Mouse (Mus musculus): Measurements from ENCODE around the gene Bglap. TPM values are rescaled to one million over a fixed set of nuclear protein-coding genes. Genes with fewer than 3 reads are reported as not detected.

The Bglap gene
- polyA plus RNA-seq, 2 experiments, result 0.94 to 3.1 TPM

DNA sequence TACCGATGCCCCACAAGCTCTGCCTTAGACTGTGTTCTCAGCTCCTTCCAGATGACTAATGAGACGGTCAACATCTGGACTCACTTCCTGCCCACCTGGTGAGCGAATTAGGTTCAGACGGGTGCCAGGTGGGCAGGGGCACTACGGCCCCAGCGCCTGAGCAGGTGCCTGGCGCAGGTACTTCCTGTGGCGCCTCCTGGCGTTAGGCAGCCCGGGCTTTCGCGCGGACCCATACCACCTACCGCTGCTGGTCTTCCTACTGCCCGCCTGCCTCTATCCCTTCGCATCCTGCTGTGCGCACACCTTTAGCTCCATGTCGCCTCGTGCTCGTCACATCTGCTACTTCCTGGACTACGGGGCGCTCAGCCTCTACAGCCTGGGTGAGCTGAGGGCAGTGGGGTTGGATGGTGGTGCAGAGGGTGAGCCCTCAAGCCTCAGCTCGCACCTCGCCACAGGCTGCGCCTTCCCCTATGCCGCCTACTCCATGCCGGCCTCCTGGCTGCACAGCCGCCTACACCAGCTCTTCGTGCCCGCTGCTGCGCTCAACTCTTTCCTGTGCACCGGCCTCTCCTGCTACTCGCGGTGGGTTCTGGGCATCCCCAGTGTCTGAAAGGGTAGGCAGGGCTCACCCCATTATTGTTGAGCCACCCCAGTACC is 18.4 kb downstream of the Bglap start:
- TF ChIP-seq POLR2A (IDR thresholded peaks at IDR 0.05; ENCODE audit: borderline replicate concordance, extremely low read depth, insufficient read depth, insufficient read length), result no peak
- H3K36me3 ChIP-seq (ENCODE audit: control insufficient read depth, insufficient read depth, low read length), result peaks cover 15% of the 10 kb centered on the region
- 0 out of 2 replicates have a peak, but pooled peaks cover 5% of the 10 kb centered on the region for H3K4me1 ChIP-seq (ENCODE audit: control insufficient read depth, insufficient read depth, low read length)
- H3K27me3 ChIP-seq (ENCODE audit: control insufficient read depth, insufficient read depth, low read length), result peaks cover 16% of the 10 kb centered on the region
- DNase-seq (ENCODE audit: low spot score) (no peak), ATAC-seq (ENCODE audit: low FRiP score, low read depth) (no peak)
- no peak overlapping the region for H3K9ac ChIP-seq (ENCODE audit: low read depth, low read length, severe bottlenecking)
- H3K4me3 ChIP-seq (replicated peaks; ENCODE audit: low read length), result no peak overlapping the region
- H3K27ac ChIP-seq (replicated peaks; ENCODE audit: low read depth, low read length), result no peak overlapping the region
- 37% methylated on average over 33 of the region's 34 CpGs for WGBS
- no peak overlapping the region for H3K4me2 ChIP-seq (replicated peaks; ENCODE audit: low read depth, low read length, severe bottlenecking)
- H3K9me3 ChIP-seq (ENCODE audit: control insufficient read depth, low read length), result peaks cover 8% of the 10 kb centered on the region; the same call in 1 of the 2 replicates

DNA sequence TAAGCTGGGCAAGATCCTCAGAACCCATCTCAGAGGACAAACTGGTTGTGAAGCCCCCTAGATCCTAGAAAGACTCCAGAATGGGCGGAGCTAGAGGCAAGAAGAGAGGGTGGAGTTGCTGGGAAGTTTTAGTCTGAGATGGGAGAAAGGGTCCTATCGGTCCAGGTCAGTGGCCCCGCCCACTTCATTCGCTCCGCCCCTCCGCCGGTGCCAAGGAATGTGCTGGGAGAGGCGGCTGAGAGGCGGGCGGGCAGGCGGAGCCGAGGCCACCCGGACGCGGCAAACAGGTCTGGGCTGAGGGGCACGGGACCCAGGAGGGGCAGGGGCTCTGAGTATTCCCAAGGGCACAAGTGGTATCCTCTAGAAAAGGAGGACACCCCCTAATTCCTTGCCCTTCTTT is 19.9 kb downstream of the Bglap start, which contains the start of gene Paqr6:
Gene Paqr6, plus strand, starts transcription at position 248 of the 400 bp plus-strand sequence.
- Histone ChIP-seq H3K4me3 (replicated peaks; ENCODE audit: low read length) (peak within 1 kb of the TSS; percentile 24), H3K27ac (replicated peaks; ENCODE audit: low read depth, low read length) (0 out of 2 replicates have a peak within 1 kb of the TSS, but pooled peaks have one; percentile 7), H3K27me3 (ENCODE audit: control insufficient read depth, insufficient read depth, low read length) (peaks cover 16% of the 10 kb centered on the region), H3K36me3 (ENCODE audit: control insufficient read depth, insufficient read depth, low read length) (peaks cover 30% of the 10 kb centered on the region), H3K9ac (ENCODE audit: low read depth, low read length, severe bottlenecking) (peak within 1 kb of the TSS; percentile 22; the same call in 1 of the 2 replicates), H3K4me1 (ENCODE audit: control insufficient read depth, insufficient read depth, low read length) (0 out of 2 replicates have a peak, but pooled peaks cover 5% of the 10 kb centered on the region), H3K4me2 (replicated peaks; ENCODE audit: low read depth, low read length, severe bottlenecking) (peak within 1 kb of the TSS; percentile 40), H3K9me3 (ENCODE audit: control insufficient read depth, low read length) (no peaks in the 10 kb centered on the region)
- TF ChIP-seq POLR2A (IDR thresholded peaks at IDR 0.05; ENCODE audit: borderline replicate concordance, extremely low read depth, insufficient read depth, insufficient read length), result no peak
- ATAC-seq (ENCODE audit: low FRiP score, low read depth) (0 out of 2 replicates have a peak, but pooled peaks have one; percentile 31), DNase-seq (ENCODE audit: low spot score) (peak; percentile 52)
- WGBS, result 2% methylated on average over 15 of the region's 16 CpGs

DNA sequence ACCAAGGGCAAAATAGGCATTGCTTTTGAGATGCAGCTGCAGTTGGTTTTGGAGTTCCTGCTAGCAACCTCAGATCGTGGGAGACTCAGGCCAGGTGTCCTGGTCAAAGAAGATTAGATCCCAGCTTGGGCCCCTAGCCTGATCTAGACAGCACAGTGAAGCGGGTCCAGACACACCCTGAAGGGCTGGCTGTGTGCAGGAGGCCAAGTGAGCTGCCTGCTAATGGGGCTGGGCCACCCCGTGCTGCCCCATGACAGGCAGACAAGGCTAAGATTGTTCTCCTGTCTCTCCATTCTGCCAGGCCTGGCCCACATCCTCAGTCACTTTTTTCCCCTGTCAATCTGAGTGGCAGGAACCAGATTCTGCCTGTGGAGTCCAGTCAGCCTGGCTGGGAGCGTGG is 20.6 kb downstream of the Bglap start:
- ATAC-seq (ENCODE audit: low FRiP score, low read depth), result no peak
- Histone ChIP-seq H3K36me3 (ENCODE audit: control insufficient read depth, insufficient read depth, low read length) (peaks cover 37% of the 10 kb centered on the region), H3K9ac (ENCODE audit: low read depth, low read length, severe bottlenecking) (0 out of 2 replicates have a peak overlapping the region, but pooled peaks have one; percentile 16), H3K27me3 (ENCODE audit: control insufficient read depth, insufficient read depth, low read length) (peaks cover 16% of the 10 kb centered on the region), H3K4me2 (replicated peaks; ENCODE audit: low read depth, low read length, severe bottlenecking) (no peak overlapping the region), H3K9me3 (ENCODE audit: control insufficient read depth, low read length) (no peaks in the 10 kb centered on the region), H3K4me1 (ENCODE audit: control insufficient read depth, insufficient read depth, low read length) (0 out of 2 replicates have a peak, but pooled peaks cover 5% of the 10 kb centered on the region), H3K27ac (replicated peaks; ENCODE audit: low read depth, low read length) (0 out of 2 replicates have a peak overlapping the region, but pooled peaks have one; percentile 7), H3K4me3 (replicated peaks; ENCODE audit: low read length) (no peak overlapping the region)
- TF ChIP-seq POLR2A (IDR thresholded peaks at IDR 0.05; ENCODE audit: borderline replicate concordance, extremely low read depth, insufficient read depth, insufficient read length), result no peak
- WGBS, result 62% methylated on average over 4 of the region's 4 CpGs
- DNase-seq (ENCODE audit: low spot score), result no peak

DNA sequence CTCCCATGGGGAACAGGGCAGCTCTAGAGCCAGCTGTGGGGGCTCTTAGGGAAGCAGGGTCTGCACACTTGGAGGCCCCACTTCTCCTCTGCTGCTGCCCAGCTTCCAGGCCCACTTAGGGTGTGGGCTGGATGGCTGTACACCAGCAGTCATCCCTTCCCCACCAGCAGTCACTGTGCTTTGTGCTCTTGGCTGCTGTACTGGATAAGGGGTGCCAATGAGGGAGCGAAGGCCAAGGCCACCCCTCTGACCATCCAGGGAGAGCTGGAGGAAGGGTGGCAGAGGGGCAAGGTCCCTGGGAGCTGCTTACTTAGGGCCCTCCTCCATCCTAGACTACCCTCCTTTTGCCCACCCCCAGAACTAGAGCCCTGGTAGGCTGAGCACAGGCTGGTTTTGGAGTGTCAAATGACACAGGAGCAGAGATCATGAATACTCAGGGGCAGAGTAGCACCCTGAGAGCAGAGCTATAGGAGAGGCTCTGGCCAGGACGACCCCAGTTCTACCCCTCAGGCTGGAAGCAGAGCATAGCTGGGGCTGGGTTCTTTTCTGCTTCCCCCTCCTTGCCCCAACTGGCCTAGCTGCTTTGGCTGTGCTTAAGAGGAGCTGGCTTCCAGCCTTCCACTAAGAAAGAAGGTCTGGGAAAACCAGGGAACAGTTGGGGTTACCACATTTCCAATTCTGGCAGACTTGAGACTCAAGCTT is 22.5 kb downstream of the Bglap start:
- Histone ChIP-seq H3K4me3 (replicated peaks; ENCODE audit: low read length) (no peak overlapping the region), H3K4me2 (replicated peaks; ENCODE audit: low read depth, low read length, severe bottlenecking) (no peak overlapping the region), H3K27me3 (ENCODE audit: control insufficient read depth, insufficient read depth, low read length) (peaks cover 16% of the 10 kb centered on the region), H3K4me1 (ENCODE audit: control insufficient read depth, insufficient read depth, low read length) (0 out of 2 replicates have a peak, but pooled peaks cover 5% of the 10 kb centered on the region), H3K36me3 (ENCODE audit: control insufficient read depth, insufficient read depth, low read length) (peaks cover 56% of the 10 kb centered on the region), H3K9me3 (ENCODE audit: control insufficient read depth, low read length) (no peaks in the 10 kb centered on the region), H3K27ac (replicated peaks; ENCODE audit: low read depth, low read length) (no peak overlapping the region), H3K9ac (ENCODE audit: low read depth, low read length, severe bottlenecking) (no peak overlapping the region)
- WGBS, result 93% methylated on average over 2 of the region's 2 CpGs
- TF ChIP-seq POLR2A (IDR thresholded peaks at IDR 0.05; ENCODE audit: borderline replicate concordance, extremely low read depth, insufficient read depth, insufficient read length), result no peak
- ATAC-seq (ENCODE audit: low FRiP score, low read depth) (no peak), DNase-seq (ENCODE audit: low spot score) (no peak)

DNA sequence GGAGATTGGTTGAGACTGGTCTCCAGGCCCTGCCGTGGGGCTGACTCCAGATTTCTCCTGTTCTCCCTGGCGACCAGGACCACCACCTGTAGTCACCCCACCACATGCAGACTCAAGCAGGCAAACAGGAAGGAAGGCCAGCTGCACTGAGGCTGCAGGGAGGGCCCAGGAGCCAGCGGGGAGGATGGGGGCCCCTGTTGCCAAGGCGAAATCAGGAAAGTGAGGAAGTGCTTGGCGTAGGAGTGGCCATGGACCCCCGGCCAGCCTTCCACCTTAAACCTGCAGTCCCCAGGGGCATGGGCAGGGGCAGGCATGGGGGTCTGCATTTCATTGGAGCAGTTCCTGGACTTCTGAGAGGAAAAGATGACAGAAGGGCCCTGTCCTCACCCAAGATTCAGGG is 23.2 kb downstream of the Bglap start:
- TF ChIP-seq POLR2A (IDR thresholded peaks at IDR 0.05; ENCODE audit: borderline replicate concordance, extremely low read depth, insufficient read depth, insufficient read length), result no peak
- 65% methylated on average over 6 of the region's 6 CpGs for WGBS
- peaks cover 62% of the 10 kb centered on the region for H3K36me3 ChIP-seq (ENCODE audit: control insufficient read depth, insufficient read depth, low read length)
- H3K27me3 ChIP-seq (ENCODE audit: control insufficient read depth, insufficient read depth, low read length), result peaks cover 14% of the 10 kb centered on the region
- no peak overlapping the region for H3K4me2 ChIP-seq (replicated peaks; ENCODE audit: low read depth, low read length, severe bottlenecking)
- ATAC-seq (ENCODE audit: low FRiP score, low read depth) (no peak), DNase-seq (ENCODE audit: low spot score) (no peak)
- no peak overlapping the region for H3K27ac ChIP-seq (replicated peaks; ENCODE audit: low read depth, low read length)
- no peaks in the 10 kb centered on the region for H3K9me3 ChIP-seq (ENCODE audit: control insufficient read depth, low read length)
- H3K9ac ChIP-seq (ENCODE audit: low read depth, low read length, severe bottlenecking), result no peak overlapping the region
- H3K4me1 ChIP-seq (ENCODE audit: control insufficient read depth, insufficient read depth, low read length), result 0 out of 2 replicates have a peak, but pooled peaks cover 5% of the 10 kb centered on the region
- no peak overlapping the region for H3K4me3 ChIP-seq (replicated peaks; ENCODE audit: low read length)
